Mouse (Mus musculus) spleen, adult 12 weeks (tissue): ENCODE measurements around the gene Stx1b.
A peak's percentile ranks its signal among the peaks of the same experiment; 100 is the strongest.

Experiments
- DNase-seq: peaks from one replicate; pipeline ENCODE4 v3.0.0; 2022; ENCODE audit warnings: low spot score

The Stx1b gene

GRCm38 (mm10) chr7:127817053-127817452 is 7.3 kb downstream of the Stx1b start:
- no peak for DNase-seq

- no peak for DNase-seq
Observed at GRCm38 (mm10) chr7:127815954-127816821, 8.2 kb downstream of the Stx1b start.

- no peak for DNase-seq
Observed at GRCm38 (mm10) chr7:127815116-127815665, 9.2 kb downstream of the Stx1b start.

- DNase-seq = no peak
Observed at GRCm38 (mm10) chr7:127814241-127814921, 10.0 kb downstream of the Stx1b start.

GRCm38 (mm10) chr7:127813821-127814220 is 10.5 kb downstream of the Stx1b start:
- DNase-seq = no peak

GRCm38 (mm10) chr7:127812292-127812691 is 12.1 kb downstream of the Stx1b start:
- DNase-seq = no peak

GRCm38 (mm10) chr7:127811240-127811639 is 13.1 kb downstream of the Stx1b start:
- DNase-seq = no peak

GRCm38 (mm10) chr7:127810650-127811049 is 13.7 kb downstream of the Stx1b start:
- DNase-seq = no peak

GRCm38 (mm10) chr7:127809846-127810245 is 14.5 kb downstream of the Stx1b start:
- DNase-seq = no peak

- DNase-seq = no peak
Observed at GRCm38 (mm10) chr7:127808821-127809220, 15.5 kb downstream of the Stx1b start.

- DNase-seq = no peak
Observed at GRCm38 (mm10) chr7:127802313-127802712, 22.0 kb downstream of the Stx1b start.

GRCm38 (mm10) chr7:127801010-127801621 is 23.2 kb downstream of the Stx1b start:
- DNase-seq = no peak

- DNase-seq = peak; percentile 64
Observed at GRCm38 (mm10) chr7:127800435-127801009, 23.8 kb downstream of the Stx1b start, which contains the start of gene Hsd3b7. Gene Hsd3b7 (plus strand): TSS chr7:127800604.

GRCm38 (mm10) chr7:127799738-127800137 is 24.6 kb downstream of the Stx1b start:
- DNase-seq = no peak

- DNase-seq = no peak
Observed at GRCm38 (mm10) chr7:127799211-127799610, 25.1 kb downstream of the Stx1b start.

- DNase-seq = no peak
Observed at GRCm38 (mm10) chr7:127798591-127798990, 25.8 kb downstream of the Stx1b start.

GRCm38 (mm10) chr7:127797076-127797845 is 27.1 kb downstream of the Stx1b start:
- no peak for DNase-seq

GRCm38 (mm10) chr7:127785308-127785707 is 39.0 kb downstream of the Stx1b start, which contains the start of gene Gm49388:
Gene Gm49388 (plus strand): TSS chr7:127785608.
- DNase-seq = no peak

- DNase-seq = no peak
Observed at GRCm38 (mm10) chr7:127778350-127778749, 46.0 kb downstream of the Stx1b start.

- DNase-seq = no peak
Observed at GRCm38 (mm10) chr7:127777474-127778266, 46.7 kb downstream of the Stx1b start.
